Mouse (Mus musculus): Measurements from ENCODE around the gene Cwc25. TPM values are rescaled to one million over a fixed set of nuclear protein-coding genes. Genes with fewer than 3 reads are reported as not detected.
A peak's percentile ranks its signal among the peaks of the same experiment; 100 is the strongest.

The Cwc25 gene
- polyA plus RNA-seq (2015; fragmentation: Nextera tagmentation; extraction: Ambion mirVana), result 17.7 and 18.5 TPM in 2 replicates

DNA sequence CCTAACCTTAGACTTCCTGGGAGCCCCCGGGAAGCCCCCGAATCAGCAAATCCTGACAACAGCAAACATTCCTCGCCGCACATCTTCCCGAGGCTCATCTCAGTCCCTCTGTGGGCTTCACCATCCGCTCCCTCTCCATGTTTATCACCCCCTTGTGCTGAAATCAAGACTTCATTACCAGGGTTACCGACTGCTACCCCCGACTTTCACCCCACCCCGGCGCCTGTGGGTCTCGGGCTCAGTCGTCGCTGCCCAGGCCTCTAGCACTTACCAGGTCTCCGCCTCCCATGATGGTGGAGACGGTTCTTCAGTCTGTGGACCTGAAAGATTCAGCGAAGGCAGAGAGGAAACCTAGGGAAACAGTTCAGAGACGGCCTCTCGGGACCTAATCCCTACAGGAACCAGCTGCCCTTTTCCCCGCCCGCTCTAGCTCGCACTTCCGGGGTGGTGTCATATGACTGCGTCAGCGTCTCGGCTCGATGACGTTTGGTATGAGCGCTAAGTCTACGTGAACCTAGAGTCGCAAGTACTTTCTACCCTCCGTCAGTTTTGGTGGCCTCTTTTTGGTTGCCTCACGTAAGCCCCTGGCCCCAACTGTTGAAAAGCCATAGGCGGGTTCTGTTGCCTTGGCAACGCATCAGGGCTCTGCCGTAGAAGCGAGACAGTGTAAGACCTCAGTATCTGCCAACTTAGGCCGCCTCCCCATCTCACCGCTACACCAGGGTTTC is at the start of gene Cwc25:
Cwc25 (minus strand) TSS at position 403 of the 728 bp plus-strand sequence.
- DNase-seq (ENCODE audit: low spot score), result peak; percentile 97

DNA sequence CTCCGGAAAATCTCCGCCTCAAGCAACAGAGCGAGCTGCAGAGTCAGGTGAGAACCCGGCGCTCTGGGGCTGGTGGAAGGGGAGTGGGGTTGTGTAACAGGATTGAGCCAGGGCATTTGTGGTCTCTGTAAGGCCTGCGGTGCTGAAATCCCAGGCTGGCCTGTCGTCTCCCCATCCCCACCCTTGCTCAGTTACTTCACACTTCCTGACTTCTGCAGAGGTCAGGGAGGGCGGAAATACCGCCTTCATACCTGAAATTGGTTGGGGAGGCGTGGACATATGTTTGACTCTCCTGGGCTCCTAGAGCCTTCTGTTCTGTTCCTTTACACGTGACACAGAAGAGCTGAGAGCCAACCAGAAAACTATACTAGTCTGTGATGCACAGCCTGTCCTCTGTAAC is 49.4 kb upstream of the Cwc25 start:
- no peak for DNase-seq (ENCODE audit: low spot score)

GRCm38 (mm10) chr11:97813746-97814515 is 47.6 kb upstream of the Cwc25 start:
- DNase-seq (ENCODE audit: low spot score), result no peak

DNA sequence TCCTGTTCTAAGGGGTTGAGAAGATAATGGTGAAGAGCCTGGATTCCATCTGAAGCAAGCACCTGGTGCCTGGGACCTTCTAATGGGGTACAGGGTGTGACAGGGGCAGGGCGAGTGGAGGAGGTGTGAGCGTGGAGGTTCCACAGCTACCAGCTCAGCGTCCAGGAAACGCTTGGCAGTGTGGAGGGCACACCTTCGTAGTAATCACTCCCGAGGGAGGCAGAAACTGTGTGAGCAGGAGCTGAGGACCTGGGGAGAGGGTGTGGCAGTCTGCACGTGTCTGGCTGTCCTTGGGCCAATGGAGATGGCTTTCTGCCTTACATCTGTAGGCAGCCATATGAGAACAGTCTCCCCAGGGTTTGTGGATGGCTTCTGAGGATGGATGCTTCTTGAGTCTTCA is 46.7 kb upstream of the Cwc25 start:
- no peak for DNase-seq (ENCODE audit: low spot score)

- no peak for DNase-seq (ENCODE audit: low spot score)
Measured at GRCm38 (mm10) chr11:97812491-97812921, 46.1 kb upstream of the Cwc25 start.

DNA sequence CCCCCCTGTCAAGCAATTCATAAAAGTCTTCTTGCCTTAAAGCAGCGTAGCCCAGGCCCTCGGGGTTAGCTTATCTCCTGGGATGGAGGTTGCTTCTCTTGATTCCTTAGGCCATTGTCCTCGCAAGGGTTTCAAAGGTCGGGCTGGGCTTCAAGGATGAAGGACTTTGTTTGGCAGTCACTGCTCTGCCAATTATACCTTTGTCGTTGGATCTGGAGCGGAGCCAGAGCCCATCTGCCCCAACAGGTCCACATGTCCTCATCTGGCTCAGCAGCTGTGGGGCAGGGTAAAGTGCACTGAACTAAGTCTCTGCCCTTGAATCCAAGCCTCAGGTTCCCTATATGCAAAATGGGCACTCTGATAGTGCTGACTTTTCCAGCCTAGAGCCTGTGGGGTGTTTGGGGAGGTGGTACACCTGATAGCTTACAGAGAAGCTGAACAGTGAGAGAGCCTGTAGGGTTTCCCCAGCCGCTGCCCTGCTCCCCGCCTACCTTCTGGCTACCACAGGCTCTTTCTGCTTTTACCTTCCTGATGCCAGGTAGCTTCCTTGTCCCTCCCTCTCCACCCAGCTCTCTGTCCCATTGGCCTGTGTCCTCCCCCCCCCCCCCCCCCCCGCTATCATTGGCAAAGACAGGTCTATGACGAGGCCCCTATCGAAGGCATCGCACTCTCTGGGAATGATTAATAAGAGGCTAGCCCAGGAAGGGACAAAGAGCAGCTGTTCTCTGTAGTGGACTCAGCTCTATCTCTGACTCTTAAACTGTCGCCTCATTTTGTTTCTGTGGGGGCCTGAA is 45.4 kb upstream of the Cwc25 start:
- DNase-seq (ENCODE audit: low spot score), result no peak

DNA sequence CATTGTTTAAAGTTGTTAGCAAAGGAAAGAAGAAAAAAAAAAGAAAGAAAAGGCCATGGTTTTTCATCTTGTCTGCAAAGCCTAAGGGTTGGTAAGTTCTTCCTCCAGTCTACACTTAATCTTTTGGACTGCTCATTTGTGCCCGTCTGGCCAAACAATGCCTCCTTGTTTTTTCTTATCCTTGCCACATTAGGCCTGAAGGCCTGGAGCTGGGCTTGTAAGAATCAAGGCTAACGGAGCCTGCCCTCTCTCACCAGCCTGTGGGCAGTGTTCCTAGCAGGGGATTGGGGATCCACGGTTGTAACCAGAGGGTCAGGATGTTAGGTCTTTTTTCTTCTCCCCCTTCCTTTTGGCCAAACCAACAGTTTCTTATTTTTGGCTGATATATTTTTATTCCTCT is 44.6 kb upstream of the Cwc25 start:
- no peak for DNase-seq (ENCODE audit: low spot score)

DNA sequence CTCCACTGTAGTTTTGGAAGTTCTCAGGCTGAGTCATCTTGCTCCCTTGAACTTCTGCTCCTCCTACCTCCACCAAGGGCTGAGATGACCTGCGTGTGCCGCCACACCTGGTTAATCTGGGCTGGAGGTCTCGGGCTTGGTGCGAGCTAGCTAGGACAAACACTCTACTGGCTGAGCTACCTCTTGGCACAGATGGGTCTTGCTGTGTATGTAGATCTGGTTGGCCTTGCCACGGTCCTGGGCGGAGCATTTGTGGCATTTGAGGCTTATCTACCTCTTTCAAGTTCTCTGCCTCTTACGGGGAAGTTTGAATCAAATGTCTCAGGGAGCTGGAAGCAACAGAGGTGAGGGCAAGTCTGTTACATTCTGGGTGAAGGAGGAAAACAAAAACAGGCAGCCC is 44.0 kb upstream of the Cwc25 start:
- peak; percentile 49 for DNase-seq (ENCODE audit: low spot score)

- no peak for DNase-seq (ENCODE audit: low spot score)
Measured at GRCm38 (mm10) chr11:97809235-97810121, 43.1 kb upstream of the Cwc25 start.

GRCm38 (mm10) chr11:97808621-97809234 is 42.4 kb upstream of the Cwc25 start:
- DNase-seq (ENCODE audit: low spot score), result no peak

- peak; percentile 76 for DNase-seq (ENCODE audit: low spot score)
Measured at GRCm38 (mm10) chr11:97808093-97808492, 41.7 kb upstream of the Cwc25 start.

DNA sequence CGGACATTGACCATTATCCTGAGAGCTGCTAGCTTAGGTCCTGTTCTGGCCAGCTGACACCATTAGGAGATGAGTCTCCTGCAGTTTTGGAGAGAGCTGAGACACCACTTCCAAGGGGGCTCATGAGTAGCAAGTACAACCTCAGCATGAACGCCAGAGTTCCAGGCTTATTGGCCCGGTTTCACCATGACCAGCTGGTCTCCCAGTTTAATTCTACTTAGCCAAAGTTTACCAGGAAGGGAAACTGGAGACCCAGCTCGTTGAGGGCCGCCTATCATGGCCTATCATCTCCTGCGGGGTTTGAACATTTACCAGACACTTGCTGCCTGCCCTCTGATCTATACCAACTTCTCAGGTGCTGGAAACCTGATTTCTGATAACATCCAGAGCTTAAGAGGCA is 41.3 kb upstream of the Cwc25 start:
- no peak for DNase-seq (ENCODE audit: low spot score)

- no peak for DNase-seq (ENCODE audit: low spot score)
Measured at GRCm38 (mm10) chr11:97806613-97806964, 40.2 kb upstream of the Cwc25 start.

DNA sequence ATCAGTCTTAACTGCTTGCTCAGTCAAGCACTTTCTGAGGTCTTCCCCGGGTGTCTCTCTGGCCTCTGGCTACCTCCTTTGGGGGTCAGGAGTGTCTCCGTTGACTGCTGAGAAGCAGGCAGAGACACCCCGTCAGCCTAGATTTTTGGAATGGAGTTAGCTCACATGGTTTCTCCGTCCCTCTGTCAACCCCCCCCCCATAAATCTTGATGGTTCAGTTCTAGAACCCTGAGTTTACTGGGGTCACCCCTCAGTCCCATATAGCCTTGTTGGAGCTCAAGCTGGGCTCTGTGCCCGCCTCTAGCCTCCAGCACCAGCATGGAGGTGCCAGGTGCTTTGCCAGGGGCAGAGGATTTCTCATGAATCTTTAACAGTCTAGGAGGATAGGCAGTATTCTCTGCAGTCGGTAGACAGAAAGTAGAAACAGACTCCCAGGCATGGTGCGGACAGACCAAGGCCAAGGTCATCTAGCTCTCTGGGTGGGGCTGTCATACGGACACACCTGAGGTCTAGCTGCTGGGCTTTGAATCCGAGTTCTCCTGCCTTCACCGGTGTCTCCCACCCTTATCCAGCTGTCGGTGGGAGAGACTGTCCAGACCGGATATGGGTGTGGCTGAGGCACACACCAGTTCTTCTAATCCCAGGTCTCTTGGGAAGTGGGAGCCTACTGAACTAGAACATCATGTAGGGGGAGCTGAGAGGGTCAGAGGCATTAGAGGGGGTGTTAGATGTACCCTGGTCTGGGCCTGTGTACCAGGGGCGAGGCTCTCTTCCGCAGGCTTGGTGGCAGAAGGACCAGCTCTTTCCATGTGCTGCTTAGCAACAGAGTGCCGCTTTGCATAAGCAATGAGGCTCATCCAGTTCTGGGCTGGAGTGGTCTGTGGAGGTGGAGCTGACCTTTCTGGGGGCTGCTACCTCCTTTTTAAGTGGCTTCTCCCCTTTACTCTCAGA is 39.6 kb upstream of the Cwc25 start:
- DNase-seq (ENCODE audit: low spot score), result no peak

- DNase-seq (ENCODE audit: low spot score), result no peak
Measured at GRCm38 (mm10) chr11:97804841-97805661, 38.7 kb upstream of the Cwc25 start.

DNA sequence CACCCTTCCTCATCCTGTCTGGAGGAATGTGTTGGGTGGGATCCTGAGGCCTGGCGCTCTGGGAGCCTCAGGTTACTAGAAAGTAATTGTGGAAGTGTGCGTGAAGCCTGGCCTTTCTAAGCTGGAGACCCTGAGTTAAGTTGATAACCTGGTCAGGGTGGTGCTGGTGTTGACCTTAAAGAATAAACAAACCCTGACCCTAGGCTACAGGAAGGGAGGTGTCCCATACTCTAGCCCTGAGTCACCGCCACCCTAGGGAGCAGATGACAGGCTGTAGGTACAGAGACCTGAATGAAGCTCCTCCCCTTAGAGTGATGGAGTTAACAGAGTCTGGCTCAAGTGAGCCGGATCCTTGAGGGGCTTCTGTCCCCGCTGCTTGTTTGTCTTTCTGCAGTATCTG is 37.5 kb upstream of the Cwc25 start:
- DNase-seq (ENCODE audit: low spot score), result no peak

GRCm38 (mm10) chr11:97802495-97802894 is 36.1 kb upstream of the Cwc25 start:
- DNase-seq (ENCODE audit: low spot score), result no peak

DNA sequence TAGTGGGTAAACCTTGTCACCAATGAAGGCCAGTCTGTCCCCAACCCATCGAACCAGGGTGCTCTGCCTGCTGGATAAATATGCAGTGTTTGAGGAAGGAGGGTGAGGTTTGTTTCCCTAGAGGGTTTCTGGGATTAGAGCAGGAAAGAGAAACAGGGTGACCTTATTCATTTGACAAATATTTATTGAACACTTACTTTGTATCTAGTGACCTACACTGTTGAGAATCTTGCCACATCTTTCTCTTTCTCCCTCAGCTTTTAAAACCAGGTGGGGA is 35.8 kb upstream of the Cwc25 start:
- DNase-seq (ENCODE audit: low spot score), result no peak
